Mouse (Mus musculus): ENCODE measurements around the gene Snrpc.

DNA sequence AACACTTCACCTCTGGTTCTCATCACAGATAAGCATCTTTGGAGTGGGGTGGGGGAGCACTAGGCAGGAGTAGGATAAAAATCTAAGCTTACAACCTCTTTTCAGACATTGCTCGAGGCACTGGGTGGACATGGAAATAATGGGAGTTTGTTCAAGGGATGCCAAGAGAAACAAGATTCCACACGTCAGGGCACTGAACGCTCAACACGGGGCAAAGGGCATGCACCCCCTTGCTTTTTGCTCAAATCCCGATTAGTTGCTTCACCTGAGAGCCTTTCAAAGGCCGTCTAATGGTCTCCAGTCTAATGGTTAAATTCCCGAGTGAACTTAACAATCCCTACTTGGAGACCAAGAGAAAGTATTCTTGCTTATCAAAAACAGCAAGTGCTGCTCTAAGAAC, 18.9 kb upstream of the Snrpc start:
- TF ChIP-seq POLR2A (IDR thresholded peaks at IDR 0.05; ENCODE audit: extremely low read depth, insufficient read depth, low read length) (no peak), CTCF (IDR thresholded peaks at IDR 0.05; ENCODE audit: low read depth, low read length) (no peak)
